Mouse (Mus musculus): ENCODE results near the gene Gpr27. TPM values are rescaled to one million over a fixed set of nuclear protein-coding genes. Genes with fewer than 3 reads are reported as not detected.

The Gpr27 gene
- 4.1 and 5.1 TPM in 2 replicates for total RNA-seq (2015)
- total RNA-seq (2017) = 4.2 and 4.7 TPM in 2 replicates

- ATAC-seq (ENCODE audit: poor library complexity, severe bottlenecking) = peak; percentile 29; the same call in 1 of the 2 replicates
These were observed at the start of gene Gpr27 for GRCm38 (mm10) chr6:99692206-99692915. Gene Gpr27 (plus strand): TSS chr6:99692679.

- ATAC-seq (ENCODE audit: poor library complexity, severe bottlenecking) = no peak
These were observed 48.9 kb upstream of the Gpr27 start for GRCm38 (mm10) chr6:99643439-99644199.

- no peak for ATAC-seq (ENCODE audit: poor library complexity, severe bottlenecking)
These were observed 48.1 kb upstream of the Gpr27 start for GRCm38 (mm10) chr6:99644386-99644785.

DNA sequence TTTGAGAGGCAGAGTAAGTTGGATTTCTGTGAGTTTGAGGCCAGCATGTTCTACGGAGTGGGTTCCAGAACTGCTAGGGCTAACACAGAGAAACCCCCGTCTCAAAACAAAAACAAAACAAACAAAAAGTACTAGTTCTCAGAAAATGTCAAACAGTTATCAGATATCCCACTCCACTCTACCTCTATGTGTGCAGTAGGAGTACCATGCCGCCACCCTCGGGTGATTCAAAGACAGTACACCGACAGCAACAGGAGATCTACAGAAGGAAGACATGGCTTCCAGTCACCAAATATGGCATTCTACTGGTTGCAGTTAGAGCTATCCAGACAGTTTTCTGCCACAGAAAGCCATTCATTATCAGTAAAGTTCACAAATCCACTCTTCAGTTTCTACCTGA, 47.6 kb upstream of the Gpr27 start:
- no peak for ATAC-seq (ENCODE audit: poor library complexity, severe bottlenecking)

- no peak for ATAC-seq (ENCODE audit: poor library complexity, severe bottlenecking)
These were observed 46.1 kb upstream of the Gpr27 start for GRCm38 (mm10) chr6:99646344-99646743.

GRCm38 (mm10) chr6:99649307-99649706, 43.2 kb upstream of the Gpr27 start:
- ATAC-seq (ENCODE audit: poor library complexity, severe bottlenecking) = peak; percentile 87

- no peak for ATAC-seq (ENCODE audit: poor library complexity, severe bottlenecking)
These were observed 40.1 kb upstream of the Gpr27 start for GRCm38 (mm10) chr6:99652341-99652740.

- ATAC-seq (ENCODE audit: poor library complexity, severe bottlenecking) = no peak
These were observed 38.1 kb upstream of the Gpr27 start for GRCm38 (mm10) chr6:99654343-99654742.

- ATAC-seq (ENCODE audit: poor library complexity, severe bottlenecking) = peak; percentile 80
These were observed 37.0 kb upstream of the Gpr27 start for GRCm38 (mm10) chr6:99655488-99655887.

DNA sequence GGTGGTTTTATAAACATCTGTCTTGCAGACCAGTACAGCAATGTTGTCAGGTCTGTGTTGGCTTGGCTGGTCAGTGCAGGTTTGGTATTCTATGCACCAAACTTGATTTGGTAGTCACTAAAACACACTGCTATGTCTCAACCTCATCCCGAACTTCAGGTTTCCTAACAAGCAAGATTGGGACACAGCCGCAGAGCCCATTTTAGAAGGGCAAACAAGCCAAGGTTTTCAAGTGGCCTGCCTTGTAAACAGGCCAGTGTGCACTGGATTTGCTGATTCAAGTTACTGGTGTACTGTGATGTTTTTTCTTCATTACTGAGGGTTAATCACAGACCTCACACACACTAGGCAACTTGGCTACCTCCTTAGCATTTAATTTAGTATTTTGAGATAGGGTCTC, 36.4 kb upstream of the Gpr27 start:
- peak; percentile 14; the same call in 1 of the 2 replicates for ATAC-seq (ENCODE audit: poor library complexity, severe bottlenecking)

GRCm38 (mm10) chr6:99658586-99658985, 33.9 kb upstream of the Gpr27 start:
- ATAC-seq (ENCODE audit: poor library complexity, severe bottlenecking) = peak; percentile 39

DNA sequence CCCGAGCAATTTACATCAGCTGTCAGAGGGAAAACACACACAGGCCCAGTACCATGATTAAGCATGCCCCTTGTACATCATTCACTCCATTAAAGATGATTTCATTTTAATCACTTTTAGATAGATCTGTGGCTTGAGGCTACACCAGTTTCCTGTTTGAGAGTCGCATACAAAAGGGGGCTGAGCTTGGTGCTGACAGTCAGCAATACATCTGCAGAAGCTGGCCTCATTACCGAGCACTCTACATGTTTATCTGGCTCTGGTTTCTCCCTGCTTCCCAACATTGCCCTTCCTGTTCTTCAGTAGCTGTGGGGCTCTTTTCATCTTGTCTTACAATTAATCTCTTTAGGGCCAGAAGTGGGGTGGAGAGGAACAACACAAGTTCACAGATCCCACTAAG, 32.0 kb upstream of the Gpr27 start:
- ATAC-seq (ENCODE audit: poor library complexity, severe bottlenecking) = no peak

GRCm38 (mm10) chr6:99663232-99663631, 29.2 kb upstream of the Gpr27 start:
- ATAC-seq (ENCODE audit: poor library complexity, severe bottlenecking) = no peak

DNA sequence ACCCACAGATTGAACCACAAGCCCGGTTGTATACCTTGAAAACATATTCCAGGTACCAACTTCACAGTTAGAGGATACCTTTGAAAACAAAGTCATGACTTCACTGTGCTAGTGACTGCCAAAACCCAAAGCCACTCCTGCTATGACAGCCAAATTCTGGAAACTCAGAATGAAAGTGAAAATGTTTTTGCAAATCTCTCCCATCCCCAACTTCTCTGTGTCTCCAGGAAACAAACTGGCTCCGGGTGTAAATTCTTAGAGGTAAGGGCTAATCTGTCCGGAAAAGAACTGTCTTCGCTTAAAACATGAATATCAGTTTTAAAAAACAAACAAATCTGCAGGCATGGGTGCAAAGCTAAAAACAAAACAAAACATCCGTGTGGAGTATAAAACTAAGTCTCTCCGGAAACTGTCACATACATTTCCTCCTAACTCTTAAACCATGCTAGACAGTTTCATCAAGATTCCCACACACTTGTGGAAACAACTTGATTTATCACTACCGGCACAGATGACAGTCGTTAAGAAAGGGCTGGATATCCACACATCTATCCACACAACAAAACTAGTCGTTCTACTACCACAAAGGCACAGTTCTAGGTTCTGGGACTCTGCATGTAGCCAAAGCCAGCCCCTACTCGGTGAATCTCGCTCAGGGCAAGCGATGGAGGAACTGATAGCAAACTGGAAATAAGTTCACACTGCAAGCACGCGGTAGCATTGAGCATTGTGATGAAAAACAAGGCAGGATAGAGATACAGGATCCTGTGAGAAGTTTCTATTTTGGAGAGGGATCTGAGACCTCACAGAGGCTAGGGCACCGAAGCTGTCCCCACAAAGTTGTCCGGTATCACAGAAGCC, 26.8 kb upstream of the Gpr27 start:
- ATAC-seq (ENCODE audit: poor library complexity, severe bottlenecking) = peak; percentile 11

DNA sequence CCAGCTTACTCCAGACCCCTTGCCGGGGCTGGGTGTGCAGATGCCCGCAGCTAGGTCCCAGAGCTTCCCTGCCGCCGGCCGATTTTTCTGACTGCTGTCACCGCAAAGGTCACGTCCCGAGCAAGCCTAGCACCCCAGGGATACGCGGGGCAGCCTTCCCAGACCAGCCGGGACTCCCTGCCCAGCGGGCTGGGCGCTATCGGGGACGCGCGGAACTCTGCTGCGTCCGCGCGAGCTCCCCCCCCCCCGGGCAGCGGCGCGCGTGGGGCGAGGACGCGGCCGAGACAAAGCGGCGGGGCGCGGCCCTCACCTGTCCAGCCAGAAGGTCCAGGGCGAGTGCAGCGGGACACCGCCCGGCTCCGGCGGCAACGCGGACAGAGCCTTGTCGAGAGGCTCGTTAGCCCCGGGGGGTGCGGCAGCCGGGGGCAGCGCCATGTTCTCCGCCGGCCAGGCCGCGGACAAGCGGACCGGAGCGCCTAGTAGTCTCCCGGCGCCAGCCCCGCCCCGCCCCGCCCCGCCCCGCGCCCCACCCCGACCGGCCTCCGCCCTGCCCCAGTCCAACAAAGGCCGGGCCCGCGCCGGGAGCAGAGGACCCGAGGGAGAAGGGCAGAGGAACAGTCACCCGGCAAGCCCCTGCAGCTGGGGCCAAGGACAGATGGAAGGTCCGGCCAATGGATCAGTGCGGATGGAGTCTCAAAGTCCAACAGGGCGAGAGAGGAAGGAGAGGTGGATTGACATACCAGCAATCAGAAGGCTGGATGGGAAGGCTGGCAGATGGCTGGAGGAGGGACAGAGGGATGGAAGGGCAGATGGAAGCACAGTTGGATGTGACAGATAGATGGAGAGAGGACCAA, 25.9 kb upstream of the Gpr27 start, which contains the start of the genes Eif4e3 and Gm20696:
TSS of gene Eif4e3 (minus strand) at position 454 of the 854 bp plus-strand sequence.
TSS of gene Gm20696 (minus strand) at position 480 of the 854 bp plus-strand sequence.
- peak; percentile 52 for ATAC-seq (ENCODE audit: poor library complexity, severe bottlenecking)

- ATAC-seq (ENCODE audit: poor library complexity, severe bottlenecking) = peak; percentile 75
These were observed 25.2 kb upstream of the Gpr27 start for GRCm38 (mm10) chr6:99667290-99667689.

GRCm38 (mm10) chr6:99669481-99670325, 22.8 kb upstream of the Gpr27 start:
- ATAC-seq (ENCODE audit: poor library complexity, severe bottlenecking) = no peak

- ATAC-seq (ENCODE audit: poor library complexity, severe bottlenecking) = peak; percentile 58
These were observed 21.9 kb upstream of the Gpr27 start for GRCm38 (mm10) chr6:99670481-99671119.

DNA sequence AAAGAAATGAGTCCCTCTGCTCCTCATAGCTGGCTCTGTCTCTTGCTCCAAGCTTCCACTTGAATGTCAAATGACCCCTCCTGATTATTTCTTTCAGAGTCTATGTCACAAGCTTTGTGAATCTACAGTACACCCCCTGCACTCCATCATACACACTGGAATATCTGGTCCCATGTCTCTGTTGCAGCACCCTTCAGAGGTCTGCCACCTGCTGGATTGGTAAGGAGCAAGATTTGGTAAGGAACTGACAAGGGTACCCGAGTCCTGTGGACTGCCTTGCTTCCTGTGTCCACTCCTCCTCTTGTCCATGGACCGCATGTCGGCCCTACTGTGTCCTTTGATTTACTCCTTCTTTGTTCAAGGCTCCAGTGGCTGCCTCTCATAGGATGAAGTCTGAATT, 20.7 kb upstream of the Gpr27 start:
- no peak for ATAC-seq (ENCODE audit: poor library complexity, severe bottlenecking)

Measured in megakaryocyte, adult 5-6 weeks (primary cell).